Mouse (Mus musculus): ENCODE data around the gene Cacng8.

- TF ChIP-seq GATA1 (IDR thresholded peaks at IDR 0.05; ENCODE audit: borderline replicate concordance, low read length) (no peak), FLI1 (IDR thresholded peaks at IDR 0.05; ENCODE audit: low read length) (no peak)
These were observed 46.6 kb upstream of the Cacng8 start for GRCm38 (mm10) chr7:3343861-3344260.

Data from megakaryocyte, embryonic 14.5 days (primary cell).